Mouse (Mus musculus) hindbrain, embryonic 11.5 days (tissue): ENCODE data around the gene Myzap. TPM values are rescaled to one million over a fixed set of nuclear protein-coding genes. Genes with fewer than 3 reads are reported as not detected.

Source experiments
- ATAC-seq: fragments of 200-750 bp; cut with Nextera tagmentation; 2 replicates; pipeline ENCODE4 v1.8.0; 2017; ENCODE audit warnings: mild to moderate bottlenecking, moderate TSS enrichment, moderate library complexity; ENCODE audit not compliant: low FRiP score
- DNase-seq: peaks from one replicate; pipeline ENCODE4 v3.0.0-alpha.2; 2015; ENCODE audit warnings: low spot score
- H3K27ac ChIP-seq: fragments of 300-500 bp; sonication (generic); 2 replicates; pipeline ENCODE4 v1.5.1; 2014; ENCODE audit warnings: mild to moderate bottlenecking, low read depth, low read length
- H3K27me3 ChIP-seq: fragments of 300-500 bp; sonication (generic); 2 replicates; pipeline ENCODE4 v1.6.1; 2014; ENCODE audit warnings: mild to moderate bottlenecking, low read length, moderate library complexity, mixed read lengths; ENCODE audit not compliant: control insufficient read depth, insufficient read depth
- H3K36me3 ChIP-seq: fragments of 300-500 bp; sonication (generic); 2 replicates; pipeline ENCODE4 v1.6.1; 2014; ENCODE audit warnings: mild to moderate bottlenecking, low read length, moderate library complexity, mixed read lengths; ENCODE audit not compliant: control insufficient read depth, insufficient read depth
- H3K4me1 ChIP-seq: fragments of 300-500 bp; sonication (generic); replicated peaks from 2 replicates; pipeline ENCODE4 v1.6.1; 2014; ENCODE audit warnings: low read length, mixed read lengths; ENCODE audit not compliant: control insufficient read depth, insufficient read depth
- H3K4me2 ChIP-seq: fragments of 300-500 bp; sonication (generic); replicated peaks from 2 replicates; pipeline ENCODE4 v1.6.1; 2014; ENCODE audit warnings: mild to moderate bottlenecking, low read depth, low read length
- H3K4me3 ChIP-seq: fragments of 300-500 bp; sonication (generic); 2 replicates; pipeline ENCODE4 v1.5.1; 2014; ENCODE audit warnings: low read depth, low read length
- H3K9ac ChIP-seq: fragments of 300-500 bp; sonication (generic); 2 replicates; pipeline ENCODE4 v1.6.1; 2014; ENCODE audit warnings: low read depth, low read length
- H3K9me3 ChIP-seq: fragments of 300-500 bp; sonication (generic); 2 replicates; pipeline ENCODE4 v1.6.1; 2016; ENCODE audit warnings: low read length; ENCODE audit not compliant: control insufficient read depth
- WGBS: fragments of 180-500 bp; shearing (Covaris S2); extraction: QIAGEN DNeasy Blood & Tissue Kit; methylation state at CpG from one replicate; pipeline ENCODE4 v1.1.7; 2014; 5-methylcytosine and 5-hydroxymethylcytosine counted together
- polyA plus RNA-seq: library from polyadenylated mRNA; unstranded; fragments of >200 nt; fragmentation: Nextera tagmentation; extraction: Ambion mirVana; gene quantifications from 2 replicates; pipeline ENCODE4 v1.2.1, GENCODE M21; 2014

The Myzap gene
- polyA plus RNA-seq, 1 experiment from 2014 or later = 6.4 TPM

DNA sequence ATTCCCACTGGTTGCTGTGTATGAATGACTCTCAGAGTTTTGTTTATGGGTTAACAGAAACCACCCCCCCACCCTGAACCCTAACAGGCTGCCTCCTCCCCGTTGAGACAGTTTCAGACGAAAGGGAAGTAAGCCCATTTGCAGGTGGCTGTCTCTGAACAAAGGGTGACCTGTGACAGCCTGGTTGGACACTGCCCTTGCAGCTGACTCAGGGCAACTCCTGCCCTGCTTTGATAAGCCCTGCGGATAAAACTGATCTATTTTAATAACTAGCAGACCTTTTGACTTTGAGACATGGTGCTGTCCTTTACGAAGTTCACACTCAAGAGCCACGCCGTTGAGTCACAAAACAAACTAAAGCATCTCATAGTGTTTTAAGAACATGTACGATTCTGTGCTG, 2.4 kb downstream of the Myzap start:
- ATAC-seq = no peak
- Histone ChIP-seq H3K27ac (no peak overlapping the region), H3K4me3 (no peak overlapping the region), H3K27me3 (peaks cover 2% of the 10 kb centered on the region), H3K9ac (no peak overlapping the region), H3K4me2 (no peak overlapping the region), H3K36me3 (no peaks in the 10 kb centered on the region), H3K4me1 (no peaks in the 10 kb centered on the region), H3K9me3 (no peaks in the 10 kb centered on the region)
- WGBS = 80% methylated on average over 7 of the region's 7 CpGs
- no peak for DNase-seq

DNA sequence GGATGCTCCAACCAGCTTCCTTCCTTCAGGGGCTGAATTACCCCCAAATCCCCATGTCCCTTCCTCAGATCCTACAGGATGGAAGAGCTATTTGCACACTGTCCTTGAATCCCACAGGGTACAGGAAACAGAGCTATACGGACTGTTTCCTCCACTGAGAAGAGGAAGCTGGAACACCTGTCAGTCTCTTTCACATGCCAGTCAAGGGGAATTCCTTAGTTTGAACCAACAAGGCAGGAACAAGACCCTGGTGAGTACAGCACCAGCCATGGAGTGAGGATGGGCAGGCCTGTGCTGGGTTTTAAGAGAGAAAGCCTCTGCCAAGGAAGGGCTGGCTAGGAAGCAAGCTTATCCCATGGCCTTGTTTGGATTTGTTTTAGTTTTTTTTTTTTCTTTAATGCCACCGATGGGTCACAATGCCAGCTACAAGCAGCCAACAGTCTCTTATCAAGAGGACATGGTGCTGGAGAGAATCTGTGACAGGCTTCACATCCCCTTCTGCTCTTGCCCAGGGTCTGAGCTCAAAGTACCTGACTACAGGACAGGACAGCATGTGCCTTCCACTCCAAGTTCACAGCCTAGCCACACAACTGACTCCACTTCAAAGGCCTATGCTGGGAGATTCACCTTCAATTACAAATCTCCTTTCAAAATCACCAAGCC, 3.1 kb downstream of the Myzap start:
- WGBS = 72% methylated on average over 2 of the region's 2 CpGs
- no peak overlapping the region for H3K27ac ChIP-seq
- H3K9ac ChIP-seq = no peak overlapping the region
- H3K36me3 ChIP-seq = no peaks in the 10 kb centered on the region
- H3K4me2 ChIP-seq = no peak overlapping the region
- no peak overlapping the region for H3K4me3 ChIP-seq
- peaks cover 2% of the 10 kb centered on the region for H3K27me3 ChIP-seq
- no peak for ATAC-seq
- no peaks in the 10 kb centered on the region for H3K9me3 ChIP-seq
- no peaks in the 10 kb centered on the region for H3K4me1 ChIP-seq
- no peak for DNase-seq

DNA sequence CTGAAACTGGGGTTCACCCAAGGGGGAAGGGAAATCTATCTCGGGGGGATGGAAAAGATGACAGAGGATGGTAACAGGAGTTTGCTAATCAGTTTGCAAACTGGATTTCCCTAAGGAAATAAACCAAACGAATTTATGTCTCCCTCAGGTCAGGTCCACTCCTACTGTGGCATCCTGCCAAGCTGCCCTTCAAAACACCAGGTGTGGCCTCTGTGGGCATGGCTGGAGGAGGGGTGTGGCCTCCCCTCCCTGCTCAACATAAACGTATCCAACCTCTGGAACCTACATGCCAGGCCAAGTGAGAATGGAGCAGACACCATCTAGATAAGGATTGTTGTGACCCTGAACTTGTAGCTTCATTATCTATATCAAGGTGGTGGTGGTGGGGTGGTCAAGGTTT, 5.8 kb downstream of the Myzap start:
- 58% methylated on average over 3 of the region's 3 CpGs for WGBS
- no peak for ATAC-seq
- H3K27me3 ChIP-seq = no peaks in the 10 kb centered on the region; the same call in 1 of the 2 replicates

DNA sequence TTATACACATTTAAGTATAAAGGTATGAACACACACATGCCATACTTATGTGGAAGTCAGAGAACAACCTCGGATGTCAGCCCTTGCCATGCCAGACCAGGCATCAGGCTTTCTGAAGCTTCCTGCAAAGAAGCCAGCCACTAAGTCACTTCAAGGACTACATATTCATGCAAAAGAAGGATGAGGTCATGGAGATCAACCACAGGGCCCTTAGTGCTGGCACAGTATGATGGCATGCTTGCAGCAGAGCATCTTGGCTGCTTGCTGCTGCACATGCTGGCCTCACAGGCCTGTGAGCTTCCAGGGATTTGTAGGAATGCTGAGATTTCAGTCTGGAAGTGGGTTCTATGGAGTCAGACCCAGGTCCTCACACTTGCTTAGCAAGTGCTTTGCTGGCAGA, 9.4 kb downstream of the Myzap start:
- Histone ChIP-seq H3K9me3 (no peaks in the 10 kb centered on the region), H3K4me3 (no peak overlapping the region), H3K27ac (no peak overlapping the region), H3K27me3 (no peaks in the 10 kb centered on the region), H3K4me2 (no peak overlapping the region), H3K36me3 (no peaks in the 10 kb centered on the region), H3K4me1 (no peaks in the 10 kb centered on the region), H3K9ac (no peak overlapping the region)
- no peak for ATAC-seq
- WGBS = 83% methylated on average over 1 of the region's 1 CpGs
- no peak for DNase-seq

More for the DNA sequence above, 5.8 kb downstream of the Myzap start:
- no peak overlapping the region for H3K9ac ChIP-seq
- no peak overlapping the region for H3K27ac ChIP-seq
- no peaks in the 10 kb centered on the region for H3K9me3 ChIP-seq
- DNase-seq = no peak
- no peak overlapping the region for H3K4me2 ChIP-seq
- no peaks in the 10 kb centered on the region for H3K4me1 ChIP-seq
- no peak overlapping the region for H3K4me3 ChIP-seq
- H3K36me3 ChIP-seq = no peaks in the 10 kb centered on the region

DNA sequence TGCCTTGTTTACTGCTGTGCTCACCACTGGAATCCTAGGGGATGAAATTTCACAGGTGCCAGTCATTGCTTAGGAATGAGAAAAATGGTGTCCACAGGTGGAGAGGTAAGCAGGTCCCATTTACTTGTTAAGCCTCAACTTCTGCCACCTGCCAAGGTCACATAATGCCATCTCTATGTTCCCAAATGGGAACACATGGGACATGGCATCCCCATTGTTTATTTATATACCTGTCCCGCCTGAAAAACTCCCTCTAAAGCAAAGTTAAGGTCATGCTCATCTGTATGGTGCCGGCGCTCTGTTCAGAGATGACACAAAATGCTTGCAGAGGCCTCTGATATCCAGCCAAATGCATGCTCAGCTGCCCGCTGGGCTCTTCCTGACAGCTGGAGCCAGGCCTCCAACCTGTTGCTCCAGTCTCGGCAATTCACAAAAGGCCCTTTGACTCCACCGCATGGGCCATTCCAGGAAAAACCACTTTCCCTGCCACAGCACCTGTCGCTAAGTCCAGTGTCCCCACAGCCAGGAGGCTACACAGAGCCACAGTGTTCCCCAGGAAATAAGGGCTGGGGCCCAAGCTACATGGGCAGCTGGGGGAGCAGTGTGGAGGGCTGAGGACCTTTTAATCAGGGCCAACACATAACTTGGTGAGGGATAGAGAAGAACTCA, 13.1 kb downstream of the Myzap start:
- WGBS = 69% methylated on average over 7 of the region's 7 CpGs
- no peak overlapping the region for H3K4me2 ChIP-seq
- no peak overlapping the region for H3K27ac ChIP-seq
- DNase-seq (no peak), ATAC-seq (no peak)
- H3K9me3 ChIP-seq = no peaks in the 10 kb centered on the region
- H3K4me3 ChIP-seq = no peak overlapping the region
- no peaks in the 10 kb centered on the region for H3K36me3 ChIP-seq
- no peaks in the 10 kb centered on the region for H3K27me3 ChIP-seq
- no peaks in the 10 kb centered on the region for H3K4me1 ChIP-seq
- H3K9ac ChIP-seq = no peak overlapping the region

DNA sequence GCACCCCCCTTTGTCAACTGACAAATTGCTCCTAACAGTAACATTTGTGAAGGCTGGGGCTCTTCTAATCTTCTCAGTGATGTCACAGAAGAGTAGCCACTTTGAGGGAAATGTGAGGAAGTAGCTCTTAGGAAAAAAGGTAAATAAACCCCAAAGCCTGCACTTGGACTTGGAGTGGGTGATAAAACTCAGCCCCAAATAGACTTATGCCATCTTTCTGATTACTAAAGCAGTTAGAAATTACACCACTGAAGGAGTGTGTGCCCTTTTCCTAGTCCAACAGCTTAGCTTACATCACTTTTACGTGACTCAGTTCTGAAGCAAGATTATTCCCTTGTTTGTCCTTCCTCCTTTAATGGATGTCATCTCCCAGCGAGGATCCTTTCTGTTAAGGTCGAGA, 17.7 kb downstream of the Myzap start:
- H3K36me3 ChIP-seq = no peaks in the 10 kb centered on the region
- H3K4me3 ChIP-seq = no peak overlapping the region
- no peak overlapping the region for H3K4me2 ChIP-seq
- DNase-seq (no peak), ATAC-seq (no peak)
- H3K27ac ChIP-seq = no peak overlapping the region
- no peaks in the 10 kb centered on the region for H3K9me3 ChIP-seq
- no peaks in the 10 kb centered on the region; the same call in 1 of the 2 replicates for H3K4me1 ChIP-seq
- no peak overlapping the region for H3K9ac ChIP-seq
- 90% methylated on average over 3 of the region's 3 CpGs for WGBS
- no peaks in the 10 kb centered on the region for H3K27me3 ChIP-seq

DNA sequence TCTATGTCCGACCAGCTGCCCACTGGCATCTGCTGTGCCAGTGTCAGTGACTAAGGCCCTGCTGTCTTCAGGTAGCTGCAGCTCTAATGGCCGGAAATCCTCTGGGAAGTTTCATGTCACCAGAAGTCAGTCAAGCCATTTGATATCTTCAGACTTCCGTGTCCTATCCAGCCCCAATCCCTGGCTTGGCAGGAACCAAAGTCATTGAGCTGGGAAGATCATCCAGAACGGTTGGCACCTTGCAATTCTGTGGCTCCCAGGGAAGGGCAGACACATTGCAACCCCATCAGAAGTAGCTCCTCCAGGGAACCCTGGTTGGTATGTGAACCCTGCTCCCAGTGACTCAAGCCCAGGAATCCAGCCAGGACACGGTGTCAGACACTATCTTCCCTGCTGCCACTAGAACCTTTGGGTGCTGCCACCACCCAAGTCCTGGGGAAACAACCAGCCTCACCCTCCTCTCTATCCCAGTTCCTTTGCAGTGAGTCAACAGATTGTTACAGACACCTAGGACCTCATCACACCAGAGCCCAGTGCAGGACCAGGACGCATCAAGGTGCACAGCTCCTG, 18.3 kb downstream of the Myzap start:
- 92% methylated on average over 6 of the region's 6 CpGs for WGBS
- no peak overlapping the region for H3K4me2 ChIP-seq

DNA sequence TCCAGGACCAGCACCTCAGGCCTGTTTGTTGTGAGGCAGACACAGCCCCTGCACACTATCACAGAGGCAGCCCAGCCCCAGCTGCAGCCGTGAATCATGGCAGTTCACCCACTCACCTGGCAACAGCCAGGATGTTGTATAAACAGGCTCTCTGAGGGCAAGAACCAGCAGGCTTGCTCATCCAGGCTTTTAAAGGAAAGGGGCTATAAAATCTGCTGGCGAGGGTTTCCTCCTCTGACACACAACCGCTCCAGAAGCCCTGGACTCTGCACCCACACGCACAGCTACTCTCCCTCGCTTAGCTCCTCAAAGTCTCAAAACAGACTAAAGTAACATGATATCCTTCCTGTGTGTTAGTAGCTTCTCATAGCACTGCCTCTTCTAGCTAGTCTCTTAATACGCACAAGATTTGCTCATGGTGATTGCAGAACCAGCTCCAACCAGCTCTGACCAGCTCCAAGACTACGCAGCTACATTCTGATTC, 21.0 kb downstream of the Myzap start:
- no peak overlapping the region for H3K4me3 ChIP-seq
- no peak overlapping the region for H3K27ac ChIP-seq
- ATAC-seq (no peak), DNase-seq (no peak)
- no peaks in the 10 kb centered on the region for H3K9me3 ChIP-seq
- H3K27me3 ChIP-seq = no peaks in the 10 kb centered on the region
- no peaks in the 10 kb centered on the region for H3K36me3 ChIP-seq
- no peaks in the 10 kb centered on the region; the same call in 1 of the 2 replicates for H3K4me1 ChIP-seq
- WGBS = 78% methylated on average over 7 of the region's 7 CpGs
- H3K9ac ChIP-seq = no peak overlapping the region
- no peak overlapping the region for H3K4me2 ChIP-seq

More for the DNA sequence above, 18.3 kb downstream of the Myzap start:
- Histone ChIP-seq H3K36me3 (no peaks in the 10 kb centered on the region), H3K9ac (no peak overlapping the region), H3K4me3 (no peak overlapping the region), H3K27me3 (no peaks in the 10 kb centered on the region), H3K4me1 (no peaks in the 10 kb centered on the region; the same call in 1 of the 2 replicates), H3K27ac (no peak overlapping the region), H3K9me3 (no peaks in the 10 kb centered on the region)
- DNase-seq = no peak
- ATAC-seq = no peak
